Mouse (Mus musculus) R1 (cell line): Measurements from ENCODE around the gene Wrap73.
A peak's percentile ranks its signal among the peaks of the same experiment; 100 is the strongest.

Experiments
- DNase-seq: peaks from one replicate; pipeline ENCODE4 v3.0.0-alpha.2; 2018; ENCODE audit warnings: low read depth, low spot score

The Wrap73 gene

DNA sequence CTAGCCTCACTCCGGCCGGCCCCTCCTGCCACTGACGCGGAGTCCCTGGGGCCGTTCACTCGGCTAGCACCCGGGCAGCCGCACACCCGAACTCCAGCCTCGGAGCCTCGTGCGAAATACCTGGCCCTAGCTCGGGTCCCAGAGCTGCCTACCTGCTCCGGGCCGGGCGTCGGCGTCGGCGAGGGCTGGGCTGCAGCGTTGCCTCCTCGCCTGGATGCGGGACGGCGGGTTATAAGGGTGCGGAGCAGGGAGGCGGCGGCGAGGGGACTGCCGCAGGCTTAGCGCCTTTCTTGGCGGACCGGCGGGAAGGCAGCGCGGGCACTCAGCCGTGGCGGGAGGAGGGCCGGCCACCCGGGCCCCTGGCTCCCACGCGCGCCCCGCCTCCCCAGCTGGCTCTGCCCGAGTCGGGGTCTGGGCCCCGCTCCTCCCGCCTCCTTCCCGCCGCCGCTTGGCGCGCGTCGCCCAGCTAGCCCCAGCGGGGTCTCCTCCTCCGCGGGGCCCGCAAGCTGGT, 2.4 kb upstream of the Wrap73 start:
- DNase-seq: peak; percentile 27

DNA sequence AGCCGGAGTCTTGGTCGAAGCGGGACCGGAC, 2.2 kb upstream of the Wrap73 start, which contains the start of gene Trp73:
Gene Trp73 (minus strand): TSS at position 27 of the 31 bp plus-strand sequence.
- no peak for DNase-seq

DNA sequence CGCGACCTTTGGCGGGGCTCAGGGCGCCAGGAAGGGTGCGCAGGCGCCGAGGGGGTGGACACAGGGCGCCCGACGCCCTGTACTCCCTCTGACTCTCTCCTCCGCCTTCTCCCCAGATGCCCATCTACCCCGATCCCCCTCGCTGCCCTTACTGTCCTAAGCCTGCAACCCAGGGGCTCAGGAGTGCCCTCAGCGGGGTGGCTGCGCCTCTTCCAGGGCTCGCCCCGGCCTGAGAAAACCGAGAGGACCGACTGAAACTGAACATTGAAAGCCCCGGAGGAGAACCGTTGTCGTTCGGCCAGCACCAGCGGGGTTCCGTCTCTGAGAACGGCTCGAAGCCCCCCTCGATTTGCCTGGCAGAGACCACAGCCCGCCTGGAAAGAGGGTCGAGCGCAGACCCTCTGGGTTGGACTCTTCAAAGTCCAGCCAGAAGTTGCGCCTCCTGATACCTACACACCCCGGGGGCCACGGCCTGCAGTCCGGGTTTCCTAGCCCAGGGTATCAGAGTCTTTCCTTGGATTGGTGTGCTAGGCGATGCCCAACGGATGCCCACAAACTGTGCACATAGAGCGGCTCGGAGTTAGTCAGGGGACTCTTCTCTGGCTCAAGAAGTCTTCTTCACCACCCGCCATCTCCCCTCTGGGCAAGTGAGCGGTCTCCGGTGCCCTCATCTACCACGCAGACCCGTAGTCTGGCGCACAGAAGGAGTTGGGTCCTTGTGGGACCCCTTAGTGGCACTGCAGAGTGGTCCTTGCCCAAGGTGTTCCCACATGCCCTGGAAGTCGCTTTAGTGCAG, 1.8 kb upstream of the Wrap73 start:
- peak; percentile 16 for DNase-seq

DNA sequence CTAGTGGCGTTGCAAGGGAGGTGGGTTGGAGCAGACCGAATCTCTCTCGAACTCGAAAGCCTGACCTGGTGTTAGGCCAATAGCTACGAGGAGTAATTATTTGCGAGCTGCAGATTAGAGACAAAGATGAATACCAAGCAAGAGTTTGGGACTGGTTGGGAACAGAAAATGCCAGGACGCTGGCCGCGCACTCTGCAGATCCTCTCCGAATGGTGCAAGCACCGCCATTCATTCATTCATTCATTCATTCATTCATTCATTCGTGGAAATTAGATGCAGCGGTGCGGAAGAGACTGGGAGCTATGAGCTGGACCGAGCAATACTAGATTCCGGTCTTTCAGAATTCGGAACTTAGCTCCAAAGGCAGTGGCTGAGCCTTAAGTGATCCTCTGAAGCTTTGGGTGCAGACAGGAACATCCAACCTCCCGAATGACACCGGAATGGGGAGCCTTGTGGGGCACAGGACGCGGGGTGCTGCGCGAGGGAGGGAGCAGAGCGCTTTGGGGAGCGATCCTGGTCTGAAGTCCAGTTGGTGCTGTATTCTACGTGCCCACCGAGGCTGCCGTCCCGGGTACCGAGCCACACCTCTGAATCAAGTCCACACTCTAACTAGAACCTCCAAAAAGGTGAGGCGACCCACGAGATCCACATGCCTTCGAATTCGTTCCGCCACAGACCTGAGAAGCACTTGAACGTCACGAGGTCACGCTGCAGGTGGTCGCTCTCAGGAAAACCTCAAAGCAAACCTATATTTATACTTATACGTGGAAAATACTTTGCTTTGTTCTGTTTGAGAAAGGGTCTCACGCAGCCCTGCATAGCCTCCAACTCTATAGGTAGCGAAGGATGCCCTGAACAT, 934 bp upstream of the Wrap73 start:
- peak; percentile 25 for DNase-seq

DNA sequence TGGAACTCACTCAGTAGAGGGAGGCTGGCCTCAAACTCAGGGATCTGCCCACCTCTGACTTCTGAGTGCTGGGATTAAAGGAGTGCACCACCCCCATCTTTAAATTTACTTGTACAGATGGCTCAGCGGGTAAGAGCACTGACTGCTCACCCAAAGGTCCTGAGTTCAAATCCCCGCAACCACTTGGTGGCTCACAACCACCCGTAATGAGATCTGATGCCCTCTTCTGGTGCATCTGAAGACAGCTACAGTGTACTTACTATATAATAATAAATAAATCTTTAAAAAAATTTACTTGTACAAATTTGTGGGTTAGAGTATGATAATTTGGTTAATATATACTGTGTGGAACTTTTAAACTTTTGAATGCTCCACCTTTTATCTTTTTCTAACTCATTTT, 2.5 kb downstream of the Wrap73 start:
- DNase-seq: no peak

DNA sequence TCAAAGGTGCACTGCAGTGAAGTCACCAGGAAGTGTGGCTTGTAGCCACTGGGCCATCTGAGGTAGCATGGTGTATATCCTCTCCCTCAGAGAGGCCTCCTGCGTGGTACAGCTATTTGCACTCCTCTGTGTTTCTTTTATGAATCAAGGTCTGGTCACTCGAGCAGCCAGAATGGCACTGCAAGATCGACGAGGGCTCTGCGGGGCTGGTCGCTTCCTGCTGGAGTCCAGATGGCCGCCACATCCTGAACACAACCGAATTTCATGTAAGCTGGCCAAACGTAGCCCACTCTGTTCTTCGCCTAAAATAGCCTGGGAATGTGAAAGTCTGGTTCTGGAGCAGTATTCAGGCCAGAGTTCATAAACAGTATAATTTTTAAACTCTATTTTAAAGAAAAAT, 4.2 kb downstream of the Wrap73 start:
- no peak for DNase-seq

DNA sequence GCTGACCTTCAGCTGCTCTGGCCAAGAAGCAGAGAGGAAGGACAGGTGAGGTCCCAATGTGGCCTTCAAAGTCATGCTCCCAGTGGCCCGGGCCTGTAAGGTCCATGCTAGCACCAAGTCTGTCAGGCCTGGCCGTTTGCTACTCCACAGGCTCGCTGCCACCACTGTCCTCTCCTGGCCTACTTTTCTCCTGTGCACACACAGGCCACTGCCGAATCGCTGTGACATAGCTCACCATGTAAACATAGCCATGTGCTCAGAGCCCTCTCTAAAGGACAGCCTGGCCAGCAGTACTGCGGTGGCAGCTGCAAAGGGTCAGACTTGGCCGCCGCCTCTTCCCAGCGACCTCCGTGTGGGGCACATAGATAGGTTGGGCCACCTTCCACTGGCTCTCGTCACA, 11.9 kb downstream of the Wrap73 start:
- no peak for DNase-seq

DNA sequence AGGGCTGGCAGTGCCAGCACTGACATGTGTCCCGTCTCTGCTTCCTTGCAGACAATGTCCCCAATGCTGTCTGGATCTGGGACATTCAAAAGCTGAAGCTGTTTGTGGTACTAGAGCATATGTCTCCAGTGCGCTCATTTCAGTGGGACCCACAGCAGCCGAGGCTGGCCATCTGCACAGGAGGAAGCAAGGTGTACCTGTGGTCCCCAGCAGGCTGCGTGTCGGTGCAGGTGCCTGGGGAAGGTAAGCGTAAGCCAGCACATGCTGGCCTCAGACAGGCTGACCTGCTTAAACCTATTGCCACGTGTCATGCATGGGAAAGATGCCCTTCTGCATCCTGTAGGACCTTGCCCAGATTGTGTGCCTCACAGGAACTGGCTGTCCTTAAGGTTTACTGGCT, 13.9 kb downstream of the Wrap73 start:
- no peak for DNase-seq

DNA sequence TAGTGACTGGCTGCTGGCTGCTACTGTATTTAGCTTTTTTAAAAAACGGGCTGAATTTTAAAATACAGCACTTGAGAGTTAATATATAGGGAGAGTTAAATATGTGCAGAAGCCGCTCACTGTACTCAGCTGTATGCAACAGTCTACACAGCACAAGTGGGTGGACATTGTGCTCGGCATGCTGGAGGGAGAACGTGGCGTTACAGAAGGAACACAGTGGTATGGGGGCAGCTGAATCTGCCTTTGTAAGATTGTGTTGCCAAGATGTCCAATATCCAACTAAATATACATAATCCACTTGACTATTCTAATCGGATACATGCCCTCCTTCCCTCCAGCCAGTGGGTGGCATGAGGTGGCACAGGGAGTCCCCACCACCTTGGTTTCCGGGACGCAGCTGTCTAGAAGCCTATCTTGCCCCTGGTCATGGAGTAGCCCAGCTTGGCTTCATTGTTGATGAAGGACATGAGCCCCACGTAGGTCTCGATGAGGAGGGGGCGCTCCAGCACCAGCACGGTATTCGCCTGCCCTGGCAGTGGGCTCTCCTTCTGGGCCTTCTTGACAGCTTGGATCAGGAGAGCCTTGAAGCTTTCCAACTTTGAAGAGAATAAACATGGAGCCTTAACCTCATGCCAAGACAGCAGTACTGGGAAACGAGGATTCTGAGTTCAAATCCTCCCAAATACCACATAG, 15.9 kb downstream of the Wrap73 start:
- DNase-seq: no peak

DNA sequence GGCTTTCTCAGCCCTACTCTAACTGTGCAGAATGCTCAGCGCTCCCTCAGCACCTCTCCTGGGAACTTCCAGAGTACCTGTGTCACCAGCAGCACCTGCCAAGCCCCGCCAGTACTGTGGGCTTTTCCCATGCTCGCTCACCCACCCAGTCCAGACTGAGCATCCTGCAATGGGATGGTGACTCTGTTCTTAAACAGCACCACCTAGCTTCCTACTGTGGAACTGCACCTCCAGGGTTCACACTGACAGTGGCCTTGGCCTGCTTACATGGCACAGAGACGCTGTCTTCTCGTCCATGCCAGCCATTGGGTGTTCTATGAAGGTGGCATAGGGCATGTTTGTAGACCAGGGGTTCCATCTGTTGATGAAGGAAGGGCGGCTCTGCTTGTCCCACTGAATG, 16.8 kb downstream of the Wrap73 start:
- peak; percentile 87 for DNase-seq

DNA sequence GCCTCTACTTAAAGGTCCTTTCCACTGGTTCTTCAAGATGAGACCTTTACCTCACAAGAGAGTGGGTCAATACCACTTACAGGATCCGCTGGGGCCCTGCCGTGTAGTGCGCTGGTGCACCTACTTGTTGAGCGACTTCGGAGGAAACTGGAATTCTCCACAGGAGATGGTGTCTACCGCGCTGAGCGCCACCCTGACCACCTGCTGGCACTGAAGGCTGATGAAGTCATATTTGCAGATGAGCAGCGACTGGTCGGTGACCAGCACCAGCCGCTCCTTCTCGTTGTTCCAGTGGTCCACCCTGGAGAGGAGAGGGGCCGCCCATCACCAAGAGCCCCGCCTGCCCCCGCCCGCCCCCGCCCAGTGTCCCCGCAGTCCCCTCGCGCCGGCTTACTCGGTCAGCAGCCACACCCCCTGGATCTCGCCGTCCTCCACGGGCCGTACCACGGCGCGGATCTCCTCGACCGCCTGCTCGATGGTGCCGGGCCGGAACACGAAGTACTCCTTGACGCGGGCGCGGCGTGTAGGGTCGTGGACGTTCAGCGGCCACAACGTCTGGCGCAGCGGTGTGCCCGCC, 17.9 kb downstream of the Wrap73 start:
- peak; percentile 32 for DNase-seq

DNA sequence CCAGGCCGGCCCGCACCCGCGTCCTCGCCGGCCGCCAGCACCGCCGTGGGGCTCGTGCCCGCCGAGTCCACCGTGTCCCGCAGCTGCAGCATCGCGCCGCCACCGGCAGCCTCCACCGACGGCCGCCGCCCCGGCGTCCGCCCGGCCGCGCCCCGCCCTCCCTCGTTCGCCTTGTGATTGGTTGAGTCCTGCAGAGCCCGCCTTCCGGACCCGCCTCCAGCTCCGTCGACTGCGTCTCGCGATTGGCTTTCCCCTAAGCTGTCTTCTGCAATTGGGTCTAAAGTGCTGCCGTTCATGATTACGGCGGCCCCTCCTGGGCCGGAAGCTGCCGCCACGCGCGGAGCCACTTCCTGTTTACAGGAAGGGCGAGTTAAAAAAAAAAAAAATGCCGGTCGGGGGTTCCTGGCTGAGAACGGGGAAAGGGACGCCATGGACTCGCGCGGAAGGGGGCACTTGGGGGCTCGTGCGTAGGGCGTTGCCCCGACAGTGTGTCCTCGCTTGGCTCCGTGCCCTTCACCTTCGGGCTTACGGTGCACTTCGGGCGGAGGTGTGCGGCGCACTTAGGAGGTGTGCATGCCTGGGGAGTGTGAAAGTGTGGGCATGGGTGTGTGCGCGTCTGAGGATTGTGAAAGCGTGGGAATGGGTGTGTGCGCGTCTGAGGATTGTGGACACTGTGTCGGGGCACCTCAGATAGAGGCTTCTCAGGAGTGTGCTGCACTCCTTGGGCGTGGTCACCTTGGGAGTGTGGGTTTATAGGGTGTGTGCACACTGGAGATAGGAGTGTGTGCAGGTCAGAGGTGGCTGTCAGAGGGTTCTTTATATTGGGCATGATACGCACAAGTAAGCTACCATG, 18.6 kb downstream of the Wrap73 start, which contains the start of gene Tprgl:
Gene Tprgl (minus strand): TSS at position 129 of the 853 bp plus-strand sequence.
- peak; percentile 97 for DNase-seq

DNA sequence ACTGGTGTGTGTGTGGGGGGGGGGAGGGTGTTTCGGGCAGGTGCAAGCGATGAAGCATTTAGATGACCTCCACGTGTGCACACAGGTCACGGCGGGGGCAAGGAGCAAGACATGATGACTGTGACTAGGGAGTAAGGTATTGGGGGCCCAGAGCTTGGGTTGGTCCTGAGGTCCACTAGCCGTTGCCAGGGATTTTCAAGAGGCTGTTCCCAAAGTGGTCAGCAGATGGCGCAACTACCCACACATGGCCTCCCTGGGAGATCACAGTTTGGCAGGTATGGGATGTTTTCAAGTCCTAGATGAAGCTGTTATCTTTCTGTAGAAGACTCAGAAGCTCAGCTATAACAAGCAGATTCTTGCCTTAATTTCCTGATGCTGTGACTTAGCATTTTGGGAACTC, 21.1 kb downstream of the Wrap73 start:
- DNase-seq: peak; percentile 71

DNA sequence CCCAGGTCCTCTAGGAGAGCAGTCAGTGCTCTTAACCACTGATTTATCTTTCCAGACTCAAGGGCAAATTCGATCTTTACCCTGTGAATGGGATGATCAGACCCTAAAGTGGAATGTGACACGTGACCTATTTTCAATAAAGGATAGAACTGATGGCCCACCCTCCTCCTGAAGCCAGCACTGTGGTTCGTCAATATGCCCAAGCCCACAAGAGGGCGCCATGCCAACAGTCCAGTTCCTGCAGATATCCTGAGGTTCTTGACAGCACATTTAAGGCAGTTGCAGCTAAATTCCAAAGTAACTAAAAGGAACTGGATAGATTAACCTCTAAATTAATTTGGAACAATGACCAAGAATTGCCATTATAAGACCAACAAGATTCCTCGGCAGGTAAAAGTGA, 24.9 kb downstream of the Wrap73 start:
- DNase-seq: peak; percentile 74

DNA sequence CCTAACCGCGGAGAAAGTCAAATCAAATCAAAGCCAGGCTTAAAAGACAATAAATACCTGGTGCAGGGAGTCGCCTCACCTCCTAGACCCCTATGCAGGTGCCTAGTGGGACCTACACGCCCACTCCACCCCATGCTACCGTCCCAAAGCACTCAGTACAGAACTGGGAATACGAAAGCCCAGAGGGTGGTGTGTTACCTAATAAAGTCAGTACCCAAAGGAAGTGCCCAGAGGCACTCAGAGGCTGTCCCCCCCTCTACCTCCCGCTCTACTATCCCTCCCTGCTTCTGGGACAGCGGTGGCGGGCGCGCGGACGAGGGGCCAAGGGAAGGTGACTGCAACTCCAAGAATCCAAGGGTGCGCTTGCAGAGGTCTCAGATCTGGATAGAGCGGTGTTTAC, 27.8 kb downstream of the Wrap73 start:
- no peak for DNase-seq

DNA sequence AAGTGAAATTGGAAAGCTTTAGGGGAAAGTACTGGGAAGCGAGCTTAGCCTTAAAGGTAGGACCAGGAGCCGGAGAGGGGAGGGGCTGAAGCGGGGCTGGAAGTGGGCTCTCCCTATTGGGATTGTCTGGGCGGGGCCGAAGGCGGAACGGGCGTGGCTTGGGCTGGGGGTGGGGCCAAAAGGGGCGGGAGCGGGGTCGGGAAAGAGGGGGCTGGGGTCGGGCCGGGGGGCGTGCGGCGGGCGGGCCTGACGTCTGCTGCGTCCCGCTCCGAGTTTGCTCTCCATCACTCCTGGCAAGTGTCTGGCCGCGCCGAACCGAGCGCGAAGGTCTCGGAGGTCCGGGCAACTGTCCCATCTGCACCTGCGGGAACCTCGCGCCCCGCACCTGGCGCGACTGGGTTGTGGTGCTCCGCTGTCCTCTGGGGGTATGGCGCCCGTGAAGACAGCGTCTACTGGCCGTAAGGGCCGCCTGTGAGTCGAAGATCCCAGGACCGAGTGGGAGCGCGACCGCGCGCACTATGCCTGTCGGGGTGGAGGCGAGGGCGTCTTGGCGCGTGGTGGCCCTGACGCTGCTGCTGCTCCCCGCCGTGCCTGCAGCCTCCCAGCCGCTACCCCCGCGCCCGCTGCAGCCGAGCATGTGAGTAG, 28.5 kb downstream of the Wrap73 start, which contains the start of gene Megf6:
Gene Megf6 (plus strand): TSS at position 225 of the 645 bp plus-strand sequence.
- peak; percentile 89 for DNase-seq

DNA sequence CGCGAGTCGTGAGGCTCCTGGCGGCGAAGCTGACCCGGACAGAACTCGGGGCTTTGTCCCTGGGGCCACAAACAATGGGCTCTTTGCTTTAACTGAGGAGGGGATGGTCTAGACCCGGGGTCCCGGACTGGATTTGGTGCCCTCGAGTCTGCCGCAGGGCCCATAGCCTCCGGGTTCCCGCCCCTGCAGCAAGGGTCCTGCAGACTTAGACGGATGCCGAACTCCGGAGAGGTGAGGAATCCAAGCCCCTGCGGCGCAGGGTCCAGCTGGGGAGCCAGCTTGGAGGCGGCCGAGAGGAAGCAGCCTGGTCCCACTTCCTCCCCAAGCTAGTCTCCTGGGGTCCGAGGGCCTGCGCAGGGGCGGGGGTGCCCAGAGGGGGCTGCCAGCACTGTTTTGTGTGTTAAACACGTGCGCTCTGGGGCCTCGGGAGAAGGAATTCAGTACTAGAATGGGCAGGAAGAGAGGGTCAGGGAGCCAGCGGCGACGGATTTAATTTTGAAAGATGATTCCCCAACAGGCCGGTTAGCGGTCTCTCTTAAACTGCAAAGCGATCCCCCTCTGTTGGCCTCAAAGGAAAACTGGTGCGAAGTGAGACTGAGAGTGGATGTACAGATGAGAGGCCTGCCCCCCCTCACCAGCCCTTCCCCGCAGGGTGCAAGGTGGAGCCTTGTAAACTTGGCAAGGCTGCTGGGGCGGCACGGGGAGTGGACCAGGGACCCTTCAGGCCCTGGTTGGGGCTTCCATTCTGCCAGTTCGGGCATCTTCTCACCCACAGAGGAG, 29.2 kb downstream of the Wrap73 start:
- peak; percentile 54 for DNase-seq

DNA sequence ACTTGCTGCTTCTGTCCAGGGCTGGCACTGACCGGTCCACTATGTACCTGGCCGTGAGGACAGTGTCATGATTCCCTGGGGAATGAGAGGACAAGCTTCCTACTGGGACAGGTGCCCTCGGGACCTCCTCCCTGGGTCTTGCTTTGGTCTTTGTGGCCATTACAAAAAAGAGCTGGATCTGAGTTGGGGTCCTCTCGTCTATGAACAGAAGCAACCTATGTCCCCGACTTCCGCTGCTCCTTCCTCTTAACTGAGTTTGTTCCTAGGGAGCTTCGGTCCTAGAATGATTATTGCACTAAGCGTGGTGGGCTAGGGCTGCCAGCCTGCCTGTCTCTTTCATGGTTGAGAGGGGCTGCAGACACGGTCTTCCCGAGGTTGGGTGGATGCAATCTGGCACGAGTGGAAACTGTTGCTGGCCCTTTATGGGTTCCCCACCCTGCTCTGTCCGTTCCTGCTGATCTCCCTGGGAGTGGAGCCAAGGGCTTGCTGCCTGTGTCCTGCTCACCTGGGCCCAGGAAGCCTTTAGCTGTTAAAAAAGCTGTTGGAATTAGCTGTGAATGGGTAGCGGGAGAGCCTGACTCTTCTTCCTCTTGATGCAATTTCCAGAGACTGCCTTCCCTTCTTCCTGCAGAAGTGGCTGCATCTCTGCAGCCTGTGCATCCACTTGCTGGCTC, 29.9 kb downstream of the Wrap73 start:
- DNase-seq: no peak

DNA sequence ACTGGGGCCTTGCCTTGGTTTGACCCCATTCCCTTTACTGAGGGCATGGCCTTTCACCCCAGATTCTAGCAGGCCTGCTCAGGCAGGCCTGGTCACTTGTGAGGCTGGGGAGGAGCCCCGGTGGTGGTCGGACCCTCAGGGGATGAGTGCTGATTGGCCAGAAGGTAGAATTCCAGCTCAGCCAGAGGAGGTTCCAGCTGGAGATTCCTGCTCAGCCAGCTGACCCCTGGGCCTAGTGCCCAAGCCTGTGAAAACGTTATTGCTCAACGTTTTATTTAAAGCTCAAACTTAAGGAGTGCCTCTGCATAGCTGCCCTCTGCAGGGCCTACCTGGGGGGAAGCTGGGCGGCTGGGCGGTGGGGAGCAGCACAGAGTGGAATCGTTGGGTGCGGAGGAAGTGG, 35.1 kb downstream of the Wrap73 start:
- no peak for DNase-seq
